Mouse (Mus musculus) embryo, embryonic 11 days (tissue): ENCODE data around the gene Recql5.

Source experiments
- DNase-seq: peaks from one replicate; pipeline ENCODE4 v3.0.0-alpha.2; 2015

The Recql5 gene

DNA sequence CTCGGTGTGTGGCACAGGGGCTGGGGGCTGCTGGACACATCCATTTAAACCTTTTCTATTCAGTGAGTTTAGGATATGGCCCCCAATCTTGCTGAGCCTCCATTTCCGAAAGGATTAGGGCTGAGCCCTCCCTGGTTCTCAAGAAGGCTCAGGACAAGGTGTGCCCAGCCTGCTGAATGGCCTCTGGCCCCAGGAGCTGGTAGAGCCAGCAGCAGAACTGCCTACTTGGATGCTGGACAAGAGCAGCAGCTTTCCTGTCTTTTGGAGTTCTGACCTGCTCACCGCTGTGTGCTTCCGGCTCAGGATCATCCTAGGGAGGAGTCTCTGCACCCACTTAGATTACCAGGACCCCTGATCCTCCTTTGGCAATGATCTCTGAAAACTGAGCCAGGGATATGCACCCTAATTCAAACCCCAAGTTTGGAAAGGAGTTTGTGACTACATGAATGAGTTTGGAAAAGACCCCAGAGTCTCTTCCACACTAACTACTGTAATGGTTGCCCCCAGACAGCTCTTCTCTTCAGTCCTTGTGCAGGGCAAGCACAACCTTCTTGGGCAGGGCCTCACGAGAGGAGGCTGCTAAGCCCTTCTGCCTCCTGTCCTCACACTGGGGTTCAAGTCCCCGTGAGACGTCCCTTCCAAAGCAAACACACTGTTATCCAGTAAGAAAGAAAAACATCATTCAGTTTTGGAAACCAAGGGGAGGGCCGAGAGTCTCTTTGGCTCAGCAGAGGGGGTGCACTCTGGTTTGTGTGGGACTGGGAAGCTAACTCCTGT, 32.5 kb downstream of the Recql5 start:
- DNase-seq = no peak

- DNase-seq = peak; percentile 85
These were observed 33.6 kb downstream of the Recql5 start, which contains the start of gene Smim5 for GRCm38 (mm10) chr11:115899486-115900266. TSS of gene Smim5 (plus strand) at chr11:115899966.

- peak; percentile 42 for DNase-seq
These were observed 34.4 kb downstream of the Recql5 start for GRCm38 (mm10) chr11:115898886-115899285.

DNA sequence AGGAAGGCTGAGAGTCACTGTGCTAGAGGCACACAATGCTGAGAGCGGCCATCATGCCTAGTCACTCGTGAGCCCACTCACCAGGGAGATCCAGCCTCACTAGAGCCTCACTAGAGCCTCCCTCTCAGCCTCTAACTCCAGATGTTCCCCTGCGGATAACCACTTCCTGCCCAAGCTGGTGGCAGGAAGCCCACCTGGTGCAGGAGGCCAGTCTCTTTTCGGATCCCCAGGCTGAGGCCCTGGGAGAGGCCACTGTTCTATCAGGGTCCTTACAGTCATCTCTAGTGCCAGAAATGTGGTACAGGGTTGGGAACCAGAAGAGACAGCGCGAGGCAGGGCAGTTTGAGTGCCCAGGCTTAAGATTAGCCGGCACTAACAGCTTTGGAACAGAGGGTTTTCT, 34.8 kb downstream of the Recql5 start:
- DNase-seq = no peak

DNA sequence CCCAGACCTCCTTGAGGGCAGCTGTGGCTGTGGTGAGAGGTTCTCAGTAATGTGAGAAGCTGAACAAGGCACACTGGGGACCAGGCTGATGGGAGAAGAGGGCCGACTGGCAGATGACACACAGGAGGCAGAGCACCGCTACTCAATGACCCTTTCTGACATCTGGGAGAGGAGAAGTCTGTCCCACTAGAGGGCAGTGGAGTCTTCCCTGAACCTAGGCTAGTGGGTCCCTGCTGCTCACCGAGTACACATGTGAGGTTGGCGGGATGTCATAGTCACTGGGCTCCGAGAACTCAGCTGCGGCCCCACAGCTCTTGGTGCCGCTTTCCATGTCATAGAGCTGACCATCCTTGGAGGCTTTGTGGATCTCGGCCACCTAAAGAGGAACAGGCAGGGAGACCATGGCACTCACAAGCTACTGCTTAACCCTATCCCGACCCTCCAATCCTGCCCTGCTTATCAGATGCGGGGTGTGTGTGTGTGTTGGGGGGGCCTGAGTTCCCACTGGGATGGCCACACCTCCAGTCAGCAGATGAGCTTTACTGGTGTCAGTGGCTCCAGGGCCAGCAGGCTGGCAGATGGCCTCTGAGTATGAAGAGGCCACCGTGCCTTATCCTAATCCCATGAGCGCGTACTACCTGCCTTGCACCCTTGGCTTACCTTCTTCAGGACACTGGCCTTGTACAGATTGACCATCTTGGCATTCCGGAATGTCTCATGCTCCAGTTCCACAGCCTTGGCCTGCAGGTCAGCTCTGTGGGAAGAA, 38.3 kb downstream of the Recql5 start:
- peak; percentile 47 for DNase-seq

- no peak for DNase-seq
These were observed 40.2 kb downstream of the Recql5 start for GRCm38 (mm10) chr11:115893071-115893470.

- DNase-seq = no peak
These were observed 41.1 kb downstream of the Recql5 start for GRCm38 (mm10) chr11:115892213-115892612.

GRCm38 (mm10) chr11:115889159-115889558, 44.1 kb downstream of the Recql5 start:
- no peak for DNase-seq

DNA sequence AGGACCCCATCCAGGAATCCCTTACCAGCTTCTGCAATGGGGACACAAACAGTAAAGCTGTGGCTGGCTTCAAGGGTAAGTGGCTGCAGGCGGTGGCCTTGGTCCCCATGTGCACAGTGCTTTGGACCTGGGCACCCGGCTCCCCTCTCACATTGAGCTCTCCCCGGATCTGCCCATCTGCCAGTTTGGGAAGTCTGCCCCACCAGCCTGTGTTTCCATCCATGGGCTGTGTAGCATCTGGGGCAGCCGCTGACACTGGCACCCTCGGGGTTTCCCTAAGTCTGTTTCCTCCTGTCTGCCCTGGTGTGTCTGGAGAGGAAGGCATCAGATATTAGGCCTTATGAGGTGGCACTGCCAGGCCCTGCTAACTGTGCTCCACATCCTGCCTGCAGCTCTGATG, 45.3 kb downstream of the Recql5 start:
- no peak for DNase-seq

DNA sequence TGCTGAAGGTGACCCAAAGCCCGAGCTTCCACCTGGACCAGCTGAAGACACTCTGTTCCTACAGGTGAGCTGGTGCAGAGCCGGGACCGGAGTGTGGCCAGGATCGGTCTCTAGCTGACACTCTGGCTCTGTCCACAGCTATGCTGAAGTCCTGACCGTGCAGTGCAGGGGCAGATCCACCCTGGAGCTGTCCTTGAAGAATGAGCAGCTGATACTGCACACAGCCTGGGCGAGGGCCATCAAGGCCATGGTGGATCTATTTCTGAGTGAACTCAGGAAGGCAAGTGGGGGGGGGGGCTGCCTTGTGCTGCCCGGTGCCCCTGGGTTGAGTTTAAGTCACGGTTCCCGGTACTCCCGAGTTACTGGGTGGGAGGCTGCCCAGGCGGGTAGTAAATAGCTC, 46.8 kb downstream of the Recql5 start:
- DNase-seq = no peak

GRCm38 (mm10) chr11:115885281-115885680, 48.0 kb downstream of the Recql5 start:
- no peak for DNase-seq

DNA sequence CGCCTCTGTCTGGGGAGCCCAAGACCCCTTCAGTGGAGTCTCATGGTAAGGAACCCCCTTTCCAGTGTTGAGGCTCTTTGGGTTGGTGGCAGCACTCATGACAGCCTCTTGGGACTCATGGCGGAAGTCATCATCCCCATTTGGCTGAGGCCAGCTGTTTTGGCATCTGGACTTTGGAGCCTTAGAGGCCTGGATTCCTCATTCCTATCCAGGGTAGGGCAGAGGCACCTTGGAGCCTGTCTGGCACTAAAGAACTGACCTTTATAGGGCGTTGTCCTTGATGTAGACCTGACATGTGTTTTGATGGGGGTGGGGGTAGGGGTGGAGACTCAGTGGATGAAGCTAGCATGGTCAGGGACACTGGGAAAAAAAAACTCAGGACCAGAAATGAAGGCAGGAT, 48.9 kb downstream of the Recql5 start:
- no peak for DNase-seq

DNA sequence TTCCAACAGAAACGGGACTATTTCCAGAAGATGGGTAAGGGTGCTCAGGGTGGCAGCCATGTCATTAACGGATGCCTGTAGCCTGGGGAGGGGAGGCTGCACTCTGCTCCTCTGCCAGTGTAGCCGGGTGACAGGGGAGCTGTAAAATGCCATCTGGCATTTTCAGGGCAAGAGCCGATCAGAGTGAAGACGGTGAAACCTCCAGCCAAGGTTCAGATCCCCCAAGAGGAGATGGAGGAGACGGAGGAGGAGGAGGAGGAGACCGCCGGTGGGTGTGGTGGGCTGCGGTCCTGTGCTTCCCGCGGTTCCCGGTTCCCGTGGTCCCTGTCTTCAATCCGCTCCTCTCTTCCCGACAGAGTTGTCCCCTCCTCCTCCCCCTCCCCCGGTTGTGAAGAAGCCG, 50.0 kb downstream of the Recql5 start:
- DNase-seq = no peak

- DNase-seq = no peak
These were observed 52.3 kb downstream of the Recql5 start for GRCm38 (mm10) chr11:115881002-115881401.

- DNase-seq = no peak
These were observed 55.2 kb downstream of the Recql5 start for GRCm38 (mm10) chr11:115878071-115878470.

DNA sequence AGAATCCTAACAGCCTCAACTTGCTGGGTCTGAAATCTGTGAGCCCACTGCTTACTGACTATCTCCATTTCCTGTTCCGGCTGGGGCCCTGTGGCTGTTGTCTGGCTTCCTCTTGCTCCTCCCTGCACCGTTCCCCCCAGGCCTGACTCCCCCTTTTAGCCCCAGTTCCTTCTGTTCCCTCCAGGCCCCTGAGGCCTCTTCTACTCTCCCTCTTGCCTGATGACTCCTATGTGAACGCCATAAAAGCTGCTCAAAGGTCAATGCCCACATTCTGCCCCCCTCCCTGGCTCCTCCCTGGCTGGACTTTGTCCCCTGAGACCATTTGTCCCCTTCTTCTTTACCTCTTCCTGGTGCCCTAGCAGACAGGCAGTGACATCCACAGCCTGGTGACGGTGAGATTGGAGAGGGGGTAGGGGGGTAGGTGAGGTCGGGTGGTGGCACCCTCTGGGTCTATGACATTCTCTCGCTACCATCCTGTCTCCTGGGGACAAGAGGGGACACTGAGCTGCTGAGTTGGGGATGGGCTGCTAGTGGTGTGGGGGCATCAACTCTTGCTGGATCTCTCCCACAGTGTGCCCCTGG, 56.0 kb downstream of the Recql5 start:
- no peak for DNase-seq

- no peak for DNase-seq
These were observed 56.8 kb downstream of the Recql5 start for GRCm38 (mm10) chr11:115876438-115876837.

DNA sequence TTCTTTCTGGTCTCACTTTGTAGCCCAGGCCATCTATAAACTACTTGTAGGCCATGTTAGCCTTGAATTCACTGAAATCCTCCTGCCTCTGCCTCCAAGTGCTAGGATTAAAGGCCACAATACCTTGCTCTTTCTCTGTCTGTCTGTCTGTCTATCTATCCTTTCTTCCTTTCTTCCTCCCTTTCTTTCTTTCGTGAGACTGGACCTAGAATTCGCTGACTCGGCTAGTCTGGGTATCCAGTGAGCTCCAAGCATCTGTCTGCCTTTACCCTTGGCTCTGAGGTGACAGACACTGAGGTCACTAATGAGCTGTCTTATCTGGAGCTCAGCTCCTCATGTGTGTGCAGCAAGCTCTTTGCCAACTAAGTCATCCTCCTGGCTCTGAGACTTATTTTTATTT, 57.3 kb downstream of the Recql5 start:
- DNase-seq = no peak

DNA sequence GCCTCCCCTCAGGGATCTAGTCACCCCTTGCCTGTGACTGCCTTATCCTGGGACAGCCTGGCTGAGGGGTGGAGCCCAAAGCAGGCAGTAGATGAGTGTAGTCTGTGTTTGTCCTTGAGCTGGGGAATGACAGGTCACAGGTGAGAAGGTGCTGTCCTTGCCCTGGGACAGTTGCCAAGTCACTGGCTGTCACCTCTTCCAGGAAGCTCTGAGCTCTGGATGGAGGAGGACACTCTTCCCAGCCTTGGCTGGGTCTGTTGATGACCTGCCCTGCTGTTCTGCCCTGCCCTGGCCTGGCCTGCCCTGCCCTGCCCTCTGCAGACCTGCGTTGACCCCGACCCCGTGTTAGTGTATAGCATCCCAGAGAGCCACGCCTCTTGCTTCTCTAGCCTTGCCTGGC, 60.8 kb downstream of the Recql5 start:
- DNase-seq = no peak

DNA sequence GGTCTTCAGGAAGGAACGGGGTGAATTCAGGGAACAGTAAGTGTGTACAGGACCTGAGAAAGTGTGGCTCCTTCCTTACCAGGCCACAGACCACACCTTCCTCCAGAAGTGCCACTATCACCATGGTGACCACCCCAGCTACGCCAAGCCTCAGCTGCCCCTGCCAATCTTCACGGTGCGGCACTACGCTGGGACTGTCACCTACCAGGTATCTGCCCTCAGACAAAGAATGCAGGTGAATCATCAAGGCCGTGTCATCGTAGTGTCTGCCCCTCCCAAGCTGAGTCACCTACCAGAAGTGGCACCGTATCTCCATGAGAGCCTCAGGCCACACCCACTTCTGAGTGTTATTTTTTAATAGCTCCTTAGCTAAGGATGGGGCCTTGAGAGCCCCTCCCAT, 63.9 kb downstream of the Recql5 start:
- no peak for DNase-seq

DNA sequence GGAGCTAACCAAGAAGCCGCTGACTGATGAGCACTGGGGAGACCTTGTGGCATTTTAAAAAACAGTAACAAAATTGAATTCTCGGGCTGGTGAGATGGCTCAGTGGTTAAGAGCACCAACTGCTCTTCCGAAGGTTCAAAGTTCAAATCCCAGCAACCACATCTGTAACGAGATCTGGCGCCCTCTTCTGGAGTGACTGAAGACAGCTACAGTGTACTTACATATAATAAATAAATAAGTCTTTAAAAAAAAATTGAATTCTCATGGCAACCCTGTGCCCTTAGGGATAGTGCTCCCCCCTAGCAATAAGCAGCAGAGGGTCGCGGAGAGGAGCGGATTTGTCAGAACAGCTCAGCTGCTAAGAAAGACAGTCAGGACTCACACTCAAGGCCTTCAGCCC, 69.4 kb downstream of the Recql5 start:
- DNase-seq = no peak

- DNase-seq = peak; percentile 93
These were observed 73.9 kb downstream of the Recql5 start for GRCm38 (mm10) chr11:115859143-115859945.
